Mouse (Mus musculus) gastrocnemius, adult 18-20 months (tissue): ENCODE measurements around the gene Cerk. TPM values are rescaled to one million over a fixed set of nuclear protein-coding genes. Genes with fewer than 3 reads are reported as not detected.
"Not testable (repeated sequence)": the region's sequence is repeated elsewhere in the genome, so short reads cannot be mapped to it uniquely, and the experiment has no call there.

Experiments
- DNase-seq: peaks from one replicate; pipeline ENCODE4 v3.0.0; 2021; ENCODE audit warnings: low spot score
- total RNA-seq, 2 experiments: library from RNA; stranded (reverse); gene quantifications; 2 replicates each; pipeline ENCODE4 v1.2.3; 2021

Gene Cerk
- total RNA-seq, 2 experiments from 2014 or later: 4.3 to 5.1 TPM

GRCm38 (mm10) chr15:86182646-86183045, 3.3 kb downstream of the Cerk start:
- DNase-seq: peak; percentile 57

DNA sequence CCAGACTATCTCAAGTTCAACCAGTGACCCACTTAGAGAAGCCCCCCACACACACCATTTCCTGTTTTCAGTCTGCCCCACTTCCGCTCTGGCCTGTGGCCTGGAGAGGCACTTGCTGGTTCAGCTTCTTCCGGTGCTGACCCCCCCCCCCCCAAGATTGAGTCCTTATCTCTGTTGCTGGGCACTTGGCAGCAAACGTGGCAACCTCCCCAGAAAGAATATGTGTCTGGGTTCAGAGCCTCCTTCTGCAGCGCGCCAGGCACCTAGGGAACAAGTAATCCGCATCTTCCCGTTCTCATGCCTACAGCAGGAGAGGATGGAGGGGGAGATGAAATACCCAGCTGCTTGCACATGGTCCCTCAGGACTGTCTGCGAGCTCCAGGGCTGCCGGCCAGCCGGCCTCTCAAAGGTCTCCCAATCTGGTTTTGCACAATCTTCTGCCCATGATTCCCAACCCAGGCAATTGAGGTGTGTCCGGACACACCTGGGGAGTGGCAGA, 4.0 kb downstream of the Cerk start:
- DNase-seq: peak; percentile 28

DNA sequence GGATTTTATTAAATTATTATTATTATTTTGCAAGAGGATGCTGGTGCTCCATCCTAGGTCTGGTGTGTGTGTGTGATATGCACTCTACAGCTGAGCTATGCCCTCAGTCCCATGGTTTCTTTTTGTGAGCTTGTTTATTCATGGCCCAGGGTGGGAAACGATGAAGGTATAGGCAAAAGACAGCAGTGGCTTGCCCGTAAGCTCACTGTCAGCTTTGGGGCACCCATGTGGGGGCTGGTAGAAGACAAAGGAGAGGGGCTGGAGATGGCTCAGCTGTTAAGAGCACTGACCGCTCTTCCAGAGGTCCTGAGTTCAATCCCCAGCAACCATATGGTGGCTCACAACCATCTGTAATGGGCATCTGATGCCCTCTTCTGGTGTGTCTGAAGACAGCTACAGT, 4.6 kb downstream of the Cerk start:
- not testable (repeated sequence) for DNase-seq

DNA sequence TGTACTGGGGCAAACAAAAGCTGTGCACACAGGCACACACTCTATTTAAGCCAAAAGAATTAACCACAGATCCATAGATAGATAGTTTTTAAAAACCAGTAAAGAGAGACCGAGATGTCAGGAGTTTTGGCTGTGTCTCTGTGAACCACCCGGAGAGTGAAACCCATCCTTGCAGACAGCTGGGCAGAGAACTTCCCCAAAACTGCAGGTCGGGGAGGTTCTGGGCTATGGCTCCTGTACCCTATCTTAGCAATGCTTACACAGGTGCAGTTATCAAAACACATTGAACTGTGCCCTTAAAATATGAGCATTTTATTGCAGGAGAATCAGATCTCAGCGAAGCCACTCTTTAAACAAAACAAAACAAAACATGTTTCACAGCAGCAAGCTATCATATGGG, 5.5 kb downstream of the Cerk start:
- no peak for DNase-seq

DNA sequence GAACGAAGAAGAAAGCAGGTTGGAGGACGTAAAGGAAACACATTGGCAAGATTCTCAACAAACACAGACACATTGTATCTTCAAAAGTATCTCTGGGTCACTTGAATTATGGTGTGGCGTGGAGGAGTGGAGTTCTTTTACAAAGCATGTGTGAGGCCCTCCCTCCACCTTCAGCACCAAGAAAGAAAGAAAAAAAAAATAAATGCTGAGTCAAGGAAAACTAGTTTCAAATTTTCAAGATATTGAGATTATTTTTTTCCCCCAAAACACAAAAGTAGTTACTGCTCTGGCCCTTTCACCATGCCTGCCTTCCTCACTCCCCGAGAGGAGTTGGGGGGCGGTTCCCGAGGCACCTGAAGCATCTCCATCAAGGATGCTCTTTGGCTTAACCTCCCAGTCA, 7.3 kb downstream of the Cerk start:
- DNase-seq: no peak

DNA sequence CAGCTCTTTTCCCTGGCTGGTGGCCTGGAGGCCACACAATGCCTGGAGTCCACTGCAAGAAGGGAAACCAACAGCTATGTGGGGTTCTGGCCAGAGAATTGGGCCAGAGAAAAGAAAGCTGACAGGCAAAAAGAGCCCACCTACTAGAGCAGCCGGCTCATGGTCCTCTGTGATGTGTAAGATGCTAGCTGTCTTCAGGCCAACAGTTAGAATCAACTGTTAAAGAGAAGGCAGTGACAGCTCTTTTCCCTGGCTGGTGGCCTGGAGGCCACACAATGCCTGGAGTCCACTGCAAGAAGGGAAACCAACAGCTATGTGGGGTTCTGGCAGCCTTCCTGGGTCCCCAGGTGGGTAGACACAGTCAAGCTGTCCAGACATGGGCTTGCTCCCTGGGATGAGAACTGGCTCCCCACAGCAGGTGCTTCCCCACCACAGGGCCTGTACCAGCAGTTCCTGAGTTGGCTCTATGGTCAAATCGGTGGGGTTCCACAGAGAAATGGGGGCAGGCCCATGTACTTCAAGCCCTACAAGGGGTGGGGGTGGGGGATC, 8.2 kb downstream of the Cerk start:
- DNase-seq: not testable (repeated sequence)

- no peak for DNase-seq
Observed at GRCm38 (mm10) chr15:86176771-86177702, 8.9 kb downstream of the Cerk start.

GRCm38 (mm10) chr15:86176166-86176565, 9.8 kb downstream of the Cerk start:
- no peak for DNase-seq

DNA sequence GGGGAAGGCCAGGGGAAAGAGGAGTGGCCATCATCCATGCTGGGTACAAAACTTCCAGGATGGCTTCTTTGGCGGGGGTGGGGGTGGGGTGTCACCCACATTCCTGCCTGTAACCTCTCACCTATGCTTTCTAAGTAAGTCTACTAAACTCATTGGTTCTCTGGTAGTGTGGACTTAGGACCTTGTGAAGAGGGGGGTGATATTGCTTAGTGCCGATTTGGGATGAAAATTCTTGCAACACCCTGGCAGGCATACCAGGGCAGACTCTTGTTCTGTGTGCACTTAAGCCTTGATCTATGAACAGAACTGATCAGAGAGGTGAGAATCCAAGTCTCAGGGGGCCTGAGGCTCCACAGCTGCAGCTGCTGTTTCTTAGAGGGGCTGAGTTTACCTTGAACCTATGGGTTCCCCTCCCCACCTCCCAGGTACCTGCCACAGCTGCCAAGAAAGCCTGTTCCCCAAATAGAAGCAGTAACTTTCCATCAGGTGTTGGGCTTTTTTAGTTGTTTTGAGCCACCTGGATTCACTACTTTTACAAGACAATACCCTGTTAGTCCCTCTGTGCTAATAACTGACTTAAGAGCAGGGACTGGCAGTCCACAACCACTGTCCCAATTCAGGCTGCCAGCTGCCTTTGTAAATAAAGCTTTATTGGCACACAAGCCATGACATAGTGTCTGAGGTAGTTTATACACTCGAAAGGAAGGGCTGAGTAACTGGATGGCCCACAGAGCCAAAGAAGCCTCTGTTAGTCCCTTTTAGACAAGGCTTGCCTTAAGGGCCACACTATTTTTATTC, 10.5 kb downstream of the Cerk start:
- DNase-seq: no peak

- no peak for DNase-seq
Observed at GRCm38 (mm10) chr15:86173136-86173985, 12.6 kb downstream of the Cerk start.

DNA sequence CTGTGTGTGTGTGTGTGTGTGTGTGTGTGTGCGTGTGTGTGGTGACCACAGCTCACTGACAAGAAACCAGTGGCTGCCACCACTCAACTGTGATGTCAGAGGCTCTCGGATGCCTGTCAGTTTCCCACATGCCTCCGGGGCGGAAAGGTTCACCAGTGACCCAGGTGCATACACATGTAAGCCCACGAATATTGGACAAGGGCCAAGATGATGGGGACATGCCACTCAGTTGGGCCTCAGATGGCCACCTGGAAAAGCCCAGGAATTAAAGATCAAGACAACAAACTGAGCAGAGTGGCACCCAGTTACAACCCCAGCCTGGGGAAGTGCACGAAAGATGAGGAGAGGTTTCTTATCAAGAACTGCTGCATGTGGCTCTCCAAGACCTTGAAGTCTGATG, 13.4 kb downstream of the Cerk start:
- DNase-seq: no peak

GRCm38 (mm10) chr15:86172124-86172523, 13.8 kb downstream of the Cerk start:
- no peak for DNase-seq

DNA sequence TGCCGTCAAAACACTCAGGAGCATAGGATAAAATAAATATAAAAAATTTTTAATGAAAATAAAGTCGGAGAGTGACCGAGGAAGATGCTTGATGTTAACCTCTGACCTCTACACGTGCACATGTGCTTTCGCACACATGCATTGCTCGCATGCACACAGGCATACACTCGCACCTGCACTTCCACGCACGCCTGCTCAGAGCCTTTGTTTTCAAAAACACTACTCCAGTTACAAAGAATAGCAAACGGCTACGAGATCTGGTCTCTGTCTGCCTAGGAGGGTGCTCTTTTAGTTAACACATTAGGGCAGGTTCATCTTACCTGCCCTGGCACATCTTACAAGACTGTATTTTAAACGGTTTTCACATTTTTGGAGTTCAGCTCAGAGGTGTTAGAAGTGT, 14.6 kb downstream of the Cerk start:
- DNase-seq: no peak

- no peak for DNase-seq
Observed at GRCm38 (mm10) chr15:86169817-86170110, 16.2 kb downstream of the Cerk start.

DNA sequence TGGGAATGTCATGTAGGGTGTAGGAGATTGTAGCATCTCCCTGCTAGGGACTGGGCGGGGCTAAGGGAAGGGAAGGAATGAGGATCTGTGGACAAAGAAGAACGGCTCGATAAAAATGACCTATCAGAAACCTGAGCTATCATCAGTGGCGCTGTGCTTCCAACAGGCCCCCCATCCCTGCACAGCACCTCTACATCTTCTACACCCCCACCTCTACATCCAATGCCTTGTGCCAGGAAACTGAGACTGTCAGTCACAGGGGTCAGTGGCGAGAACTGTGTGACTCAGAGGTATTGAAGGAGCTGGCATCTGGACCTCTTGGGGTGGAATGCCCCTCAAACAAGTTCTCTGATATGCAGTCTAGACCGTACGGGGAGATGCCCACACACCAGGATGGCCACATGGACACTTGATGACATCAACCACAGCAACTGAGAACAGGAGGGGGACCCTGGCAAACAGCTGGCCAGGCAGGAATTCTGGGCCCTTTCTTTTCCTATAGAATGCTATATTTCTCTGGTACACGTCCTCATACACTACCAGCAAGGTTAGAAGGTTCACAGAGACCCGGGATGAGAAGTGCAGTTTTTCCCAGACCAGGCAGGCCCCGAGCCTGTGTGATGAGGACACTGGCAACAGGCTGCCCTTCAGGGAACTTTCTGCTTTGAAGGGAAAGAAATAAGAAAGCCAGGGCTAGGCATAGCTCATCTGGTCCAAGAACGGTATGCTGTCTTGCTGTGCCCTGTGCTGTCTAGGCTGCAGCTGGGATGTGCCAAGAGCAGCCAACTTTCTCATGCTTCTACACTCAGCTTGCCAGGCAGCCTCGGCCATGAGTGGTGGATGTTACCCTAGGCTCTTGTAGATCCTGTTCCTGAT, 16.8 kb downstream of the Cerk start:
- DNase-seq: no peak

DNA sequence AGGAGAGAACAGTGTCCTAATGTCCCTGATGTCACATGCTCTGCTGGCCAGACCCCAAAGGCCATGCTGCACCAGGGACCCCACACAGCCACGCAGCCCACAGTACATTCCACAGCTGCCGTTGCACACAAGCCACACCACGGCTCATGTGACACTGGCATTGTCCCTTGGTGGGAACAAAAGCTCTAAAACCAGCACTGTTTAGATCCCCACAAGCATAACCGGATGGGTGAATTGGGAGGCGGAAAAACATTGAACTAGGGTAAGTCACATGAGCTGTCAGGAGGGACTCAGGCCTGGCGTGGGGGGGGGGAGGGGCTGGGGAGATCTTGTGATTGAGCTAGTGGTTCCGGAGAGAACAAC, 17.5 kb downstream of the Cerk start:
- DNase-seq: no peak

GRCm38 (mm10) chr15:86167787-86168504, 18.0 kb downstream of the Cerk start:
- no peak for DNase-seq

GRCm38 (mm10) chr15:86167032-86167655, 18.8 kb downstream of the Cerk start:
- no peak for DNase-seq
